Mouse (Mus musculus) cerebellum, postnatal 25 days (tissue): ENCODE results near the gene Zfp428.

Experiments
- DNase-seq, 2 experiments: peaks; one replicate each; pipeline ENCODE4 v3.0.0; 2021; ENCODE audit warnings: mixed read lengths in 2 of 2

Zfp428 gene

GRCm38 (mm10) chr7:24555786-24556185 lies 49.0 kb downstream of the Zfp428 start:
- DNase-seq: no peak

- DNase-seq: no peak
Measured at GRCm38 (mm10) chr7:24561450-24561849, 54.6 kb downstream of the Zfp428 start.

- no peak for DNase-seq
Measured at GRCm38 (mm10) chr7:24563191-24563836, 56.5 kb downstream of the Zfp428 start.

GRCm38 (mm10) chr7:24563837-24564206 lies 57.0 kb downstream of the Zfp428 start:
- no peak for DNase-seq

- DNase-seq: peak; percentile 85 to 90
Measured at GRCm38 (mm10) chr7:24564607-24565265, 57.9 kb downstream of the Zfp428 start.
